9 mouse cellular contexts compared by ENCODE assay signal in the genomic region with DNA sequence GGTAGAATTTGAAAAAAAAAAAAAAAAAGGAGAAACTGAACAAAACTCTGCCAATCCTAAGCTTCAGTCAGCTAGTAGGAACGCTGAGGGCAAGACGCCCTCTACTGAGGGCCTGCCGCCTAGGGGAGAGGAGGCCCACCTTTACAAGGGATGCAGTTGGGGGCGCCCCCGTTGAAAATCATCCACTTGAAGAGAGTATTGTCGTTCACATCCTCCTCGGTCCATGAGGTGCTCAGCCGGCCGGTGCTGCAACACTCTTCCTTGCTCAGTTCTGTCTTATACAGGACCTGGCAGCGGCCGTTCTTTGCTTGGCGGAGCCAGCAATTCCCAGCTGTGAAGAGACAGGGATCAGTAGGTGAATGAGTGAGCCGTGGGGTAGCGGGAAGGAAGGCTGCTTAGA. TPM values are rescaled to one million over a fixed set of nuclear protein-coding genes. Genes with fewer than 3 reads are reported as not detected.
DNase-seq lines count a peak whose midpoint lies in the region; ATAC-seq lines count a peak whose summit lies in the region.
"Had no signal": no experiment of that assay in that cellular context is flagged by ENCODE, and none has a peak within 500 bp of the region (broad histone marks: within the 10 kb centered on the region; RNA-seq: fewer than 3 reads in every experiment).

No protein-coding gene starts in this region.

- no peak overlapping the region for H3K27ac ChIP-seq in hindbrain, embryonic 16.5 days (ENCODE audit: low read depth, low read length)
- no peak overlapping the region for H3K27ac ChIP-seq in liver, embryonic 13.5 days
- H3K27ac ChIP-seq in neural tube, embryonic 15.5 days (replicated peaks), result no peak overlapping the region

- H3K27me3 ChIP-seq in hindbrain, embryonic 16.5 days (replicated peaks; ENCODE audit: control insufficient read depth, insufficient read depth, low read length), result peaks cover 15% of the 10 kb centered on the region
- peaks cover 72% of the 10 kb centered on the region for H3K27me3 ChIP-seq in liver, embryonic 13.5 days
- H3K27me3 ChIP-seq in neural tube, embryonic 15.5 days (replicated peaks), result peaks cover 29% of the 10 kb centered on the region

- no peaks in the 10 kb centered on the region for H3K36me3 ChIP-seq in hindbrain, embryonic 16.5 days (ENCODE audit: control insufficient read depth, insufficient read depth, low read length)
- H3K36me3 ChIP-seq in liver, embryonic 13.5 days, result 0 out of 2 replicates have a peak, but pooled peaks cover 7% of the 10 kb centered on the region
- no peaks in the 10 kb centered on the region for H3K36me3 ChIP-seq in neural tube, embryonic 15.5 days

- H3K9me3 ChIP-seq in hindbrain, embryonic 16.5 days (ENCODE audit: control insufficient read depth, low read length), result no peaks in the 10 kb centered on the region
- 0 out of 2 replicates have a peak, but pooled peaks cover 3% of the 10 kb centered on the region for H3K9me3 ChIP-seq in liver, embryonic 13.5 days (replicated peaks)
- H3K9me3 ChIP-seq in neural tube, embryonic 15.5 days (replicated peaks), result no peaks in the 10 kb centered on the region

- WGBS in hindbrain, embryonic 16.5 days, result 1% methylated on average over 14 of the region's 14 CpGs
- WGBS in liver, embryonic 13.5 days (ENCODE audit: insufficient replicate concordance), result 5% methylated on average over 14 of the region's 14 CpGs
- WGBS in neural tube, embryonic 15.5 days, result under 1% methylated on average over 14 of the region's 14 CpGs

- DNase-seq in frontal cortex, postnatal 10 days (ENCODE audit: low spot score in 2 of 2), result no peak
- peak; percentile 70 for DNase-seq in adrenal gland, postnatal 14 days
- DNase-seq in forelimb bud, embryonic 11.5 days (ENCODE audit: low read depth, low spot score), result peak; percentile 16
- DNase-seq in liver, embryonic 13.5 days, result no peak

- peak overlapping the region; percentile 49 for H3K4me3 ChIP-seq in hindbrain, embryonic 16.5 days (ENCODE audit: low read length)
- H3K4me3 ChIP-seq in liver, embryonic 13.5 days (replicated peaks), result peak overlapping the region; percentile 58
- peak overlapping the region; percentile 58 for H3K4me3 ChIP-seq in neural tube, embryonic 15.5 days (replicated peaks)

- H3K9ac ChIP-seq in hindbrain, embryonic 16.5 days (ENCODE audit: low read depth, low read length), result peak overlapping the region; percentile 11
- H3K9ac ChIP-seq in liver, embryonic 13.5 days, result no peak overlapping the region
- peak overlapping the region; percentile 11; the same call in 1 of the 2 replicates for H3K9ac ChIP-seq in neural tube, embryonic 15.5 days (replicated peaks)

- peak overlapping the region; percentile 50 for H3K4me2 ChIP-seq in hindbrain, embryonic 16.5 days (ENCODE audit: low read length)
- H3K4me2 ChIP-seq in liver, embryonic 13.5 days, result peak overlapping the region; percentile 65
- H3K4me2 ChIP-seq in neural tube, embryonic 15.5 days, result peak overlapping the region; percentile 99

- peaks cover 17% of the 10 kb centered on the region for H3K4me1 ChIP-seq in hindbrain, embryonic 16.5 days (ENCODE audit: control insufficient read depth, insufficient read depth, low read depth, low read length)
- H3K4me1 ChIP-seq in liver, embryonic 13.5 days (replicated peaks), result 0 out of 2 replicates have a peak, but pooled peaks cover 3% of the 10 kb centered on the region
- peaks cover 44% of the 10 kb centered on the region for H3K4me1 ChIP-seq in neural tube, embryonic 15.5 days

- ATAC-seq in frontal cortex, adult (ENCODE audit: low TSS enrichment), result peak; percentile 61
- ATAC-seq in hindbrain, embryonic 16.5 days, result peak; percentile 25; the same call in 1 of the 2 replicates
- no peak for ATAC-seq in liver, embryonic 13.5 days (ENCODE audit: low read depth)
- no peak for ATAC-seq in neural tube, embryonic 15.5 days (ENCODE audit: low FRiP score)
- ATAC-seq in monocyte, adult 5-6 weeks (replicated peaks; ENCODE audit: insufficient number of reproducible peaks, low FRiP score, low TSS enrichment, poor library complexity, severe bottlenecking), result no peak

RNA-seq across cellular contexts. Expression of gene Fst, which starts 2.5 kb away (rescaled TPM):
- 26.1 and 33.7 TPM in 2 replicates for total RNA-seq in adrenal gland, postnatal 14 days (2021)
- polyA plus RNA-seq in hindbrain, embryonic 16.5 days (2015; fragmentation: Nextera tagmentation; extraction: Ambion mirVana), result 3.4 and 5.6 TPM in 2 replicates
- polyA plus RNA-seq in liver, embryonic 13.5 days (2015; fragmentation: Nextera tagmentation; extraction: Ambion mirVana), result 7.2 and 8.6 TPM in 2 replicates
- polyA plus RNA-seq in neural tube, embryonic 15.5 days (2015; fragmentation: Nextera tagmentation; extraction: Ambion mirVana), result 6.4 and 20.7 TPM in 2 replicates
- total RNA-seq in monocyte, adult 5-6 weeks (2017), result 0.11 TPM in 1 of 3 replicates, not detected in the others
- total RNA-seq: hematopoietic stem cell, adult 5-6 weeks had no signal

Comparison
In these comparisons a context has a peak if more than half of its experiments do, and no peak if none do; other contexts are left out.
1. ATAC-seq: peak in frontal cortex, adult (single experiment) and hindbrain, embryonic 16.5 days (single experiment); none in liver, embryonic 13.5 days (single experiment), neural tube, embryonic 15.5 days (single experiment) and monocyte, adult 5-6 weeks (single experiment).
2. DNase-seq: peak in adrenal gland, postnatal 14 days (single experiment) and forelimb bud, embryonic 11.5 days (single experiment); none in frontal cortex, postnatal 10 days (0 of 2) and liver, embryonic 13.5 days (single experiment).
3. Peak in every context shown above with its lines, with median percentiles within 50 percentile points of each other: H3K4me2 ChIP-seq and H3K4me3 ChIP-seq.